Mouse (Mus musculus): ENCODE measurements around the gene Zmat5.

The Zmat5 gene

GRCm38 (mm10) chr11:4704072-4704964 is at the start of gene Zmat5, which contains the start of gene Uqcr10:
Gene Zmat5 (plus strand): TSS chr11:4704678.
Gene Uqcr10 (minus strand): TSS chr11:4704342.
- peak; percentile 92 for DNase-seq (ENCODE audit: low spot score)

GRCm38 (mm10) chr11:4659818-4660217 is 44.7 kb upstream of the Zmat5 start:
- DNase-seq (ENCODE audit: low spot score) = no peak

GRCm38 (mm10) chr11:4660309-4661025 is 44.0 kb upstream of the Zmat5 start:
- DNase-seq (ENCODE audit: low spot score) = no peak

GRCm38 (mm10) chr11:4661324-4661723 is 43.2 kb upstream of the Zmat5 start:
- DNase-seq (ENCODE audit: low spot score) = no peak

GRCm38 (mm10) chr11:4661871-4662495 is 42.5 kb upstream of the Zmat5 start:
- peak; percentile 33 for DNase-seq (ENCODE audit: low spot score)

GRCm38 (mm10) chr11:4662496-4662878 is 42.0 kb upstream of the Zmat5 start:
- no peak for DNase-seq (ENCODE audit: low spot score)

- no peak for DNase-seq (ENCODE audit: low spot score)
Observed at GRCm38 (mm10) chr11:4671736-4672135, 32.7 kb upstream of the Zmat5 start.

- no peak for DNase-seq (ENCODE audit: low spot score)
Observed at GRCm38 (mm10) chr11:4674593-4674992, 29.9 kb upstream of the Zmat5 start.

- DNase-seq (ENCODE audit: low spot score) = no peak
Observed at GRCm38 (mm10) chr11:4675126-4675562, 29.3 kb upstream of the Zmat5 start.

- no peak for DNase-seq (ENCODE audit: low spot score)
Observed at GRCm38 (mm10) chr11:4675693-4676092, 28.8 kb upstream of the Zmat5 start.

GRCm38 (mm10) chr11:4677250-4677872 is 27.1 kb upstream of the Zmat5 start:
- no peak for DNase-seq (ENCODE audit: low spot score)

GRCm38 (mm10) chr11:4678700-4679440 is 25.6 kb upstream of the Zmat5 start:
- peak; percentile 82 for DNase-seq (ENCODE audit: low spot score)

- peak; percentile 30 for DNase-seq (ENCODE audit: low spot score)
Observed at GRCm38 (mm10) chr11:4679441-4679832, 25.0 kb upstream of the Zmat5 start.

- no peak for DNase-seq (ENCODE audit: low spot score)
Observed at GRCm38 (mm10) chr11:4680126-4680525, 24.4 kb upstream of the Zmat5 start.

GRCm38 (mm10) chr11:4683516-4683915 is 21.0 kb upstream of the Zmat5 start:
- DNase-seq (ENCODE audit: low spot score) = no peak

GRCm38 (mm10) chr11:4684186-4684585 is 20.3 kb upstream of the Zmat5 start:
- DNase-seq (ENCODE audit: low spot score) = no peak

- no peak for DNase-seq (ENCODE audit: low spot score)
Observed at GRCm38 (mm10) chr11:4685071-4685470, 19.4 kb upstream of the Zmat5 start.

GRCm38 (mm10) chr11:4685510-4685909 is 19.0 kb upstream of the Zmat5 start:
- DNase-seq (ENCODE audit: low spot score) = no peak

GRCm38 (mm10) chr11:4687027-4687426 is 17.5 kb upstream of the Zmat5 start:
- DNase-seq (ENCODE audit: low spot score) = no peak

- no peak for DNase-seq (ENCODE audit: low spot score)
Observed at GRCm38 (mm10) chr11:4687874-4688273, 16.6 kb upstream of the Zmat5 start.

GRCm38 (mm10) chr11:4688632-4689380 is 15.7 kb upstream of the Zmat5 start:
- DNase-seq (ENCODE audit: low spot score) = no peak

Measured in layer of hippocampus, adult 11-12 months (tissue).